In the genomic region with DNA sequence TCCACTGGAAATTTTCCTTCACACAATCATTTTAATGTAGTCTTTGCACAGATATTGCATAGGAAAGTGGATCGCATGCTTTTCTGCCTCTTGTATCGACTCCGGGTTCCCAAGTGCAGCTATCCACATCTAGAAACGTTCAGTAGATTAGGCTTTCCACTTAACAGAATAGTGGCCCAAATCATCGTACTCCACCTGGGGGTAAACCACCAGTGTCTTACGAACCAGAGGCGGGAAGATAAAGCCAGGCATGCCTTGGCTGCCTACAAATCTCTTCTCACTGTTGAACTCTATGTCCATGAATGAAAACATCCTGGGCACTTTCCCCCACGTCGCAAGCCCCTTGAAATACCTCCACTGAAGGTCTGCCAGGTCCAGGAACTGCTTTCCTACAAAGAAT, we compare ENCODE assay signal across 27 mouse cellular contexts. TPM values are rescaled to one million over a fixed set of nuclear protein-coding genes. Genes with fewer than 3 reads are reported as not detected.
DNase-seq lines count a peak whose midpoint lies in the region; ATAC-seq and TF ChIP-seq lines count a peak whose summit lies in the region.
"Had no signal": no experiment of that assay in that cellular context is flagged by ENCODE, and none has a peak within 500 bp of the region (broad histone marks: within the 10 kb centered on the region; RNA-seq: fewer than 3 reads in every experiment).

No protein-coding gene starts in this region.

- TF ChIP-seq CTCF in MEL (IDR thresholded peaks at IDR 0.05 in 2 of 3, conservative IDR thresholded peaks at IDR 0.05 in 1 of 3; ENCODE audit: control insufficient read depth in 1 of 3, insufficient read depth in 1 of 3, low read depth in 2 of 3, low read length in 3 of 3, poor library complexity in 1 of 3, severe bottlenecking in 1 of 3), result no peak

- TF ChIP-seq POLR2A in MEL (IDR thresholded peaks at IDR 0.05; ENCODE audit: control insufficient read depth in 1 of 2, insufficient read depth in 1 of 2, low read depth in 1 of 2, low read length in 2 of 2, poor library complexity in 1 of 2), result no peak

- no peaks in the 10 kb centered on the region for H3K36me3 ChIP-seq in heart, embryonic 13.5 days
- H3K36me3 ChIP-seq in heart, embryonic 11.5 days (ENCODE audit: control insufficient read depth, insufficient read depth, low read length), result no peaks in the 10 kb centered on the region
- H3K36me3 ChIP-seq in MEL (ENCODE audit: control insufficient read depth in 1 of 2, insufficient read depth in 2 of 2, low read length in 2 of 2), result peaks cover 0 to 11% of the 10 kb centered on the region in 2 experiments; a peak in 2 of 4 replicates
- H3K36me3 ChIP-seq: embryonic facial prominence, embryonic 10.5 days; embryonic facial prominence, embryonic 12.5 days; forebrain, embryonic 15.5 days; G1E had no signal

- no peak overlapping the region for H3K9ac ChIP-seq in heart, embryonic 13.5 days
- H3K9ac ChIP-seq in heart, embryonic 11.5 days (ENCODE audit: low read depth, low read length), result no peak overlapping the region
- H3K9ac ChIP-seq in MEL (ENCODE audit: control insufficient read depth, low read depth, low read length, poor library complexity, severe bottlenecking), result no peak overlapping the region
- H3K9ac ChIP-seq: embryonic facial prominence, embryonic 12.5 days; forebrain, embryonic 13.5 days; forebrain, embryonic 15.5 days; forebrain, postnatal 0 days had no signal

- no peaks in the 10 kb centered on the region for H3K79me2 ChIP-seq in MEL (ENCODE audit: control insufficient read depth, insufficient read depth, low read length, poor library complexity)

- TF ChIP-seq RAD21 in MEL (IDR thresholded peaks at IDR 0.05; ENCODE audit: low read depth, low read length), result no peak

- DNase-seq in MEL (ENCODE audit: low read depth, low spot score), result peak; percentile 28
- no peak for DNase-seq in urinary bladder, postnatal 36 days (ENCODE audit: low spot score in 2 of 2)
- DNase-seq: adrenal gland, adult 2 months; adrenal gland, postnatal 10 days; adrenal gland, postnatal 25 days; B cell, adult 2 months; cerebellum, adult 11-12 months; cerebellum, adult 2 months; cerebellum, adult 9-10 months; cerebellum, postnatal 10 days; cerebellum, postnatal 25 days; forebrain, postnatal 0 days had no signal

- no peak for TF ChIP-seq EP300 in MEL (IDR thresholded peaks at IDR 0.05; ENCODE audit: low read depth in 1 of 2, low read length in 2 of 2)

- ATAC-seq in heart, embryonic 13.5 days (ENCODE audit: extremely low read depth, insufficient number of reproducible peaks, low FRiP score, low TSS enrichment), result no peak
- ATAC-seq in heart, embryonic 11.5 days (replicated peaks; ENCODE audit: insufficient number of reproducible peaks, low FRiP score, low TSS enrichment), result no peak
- peak; percentile 74 for ATAC-seq in megakaryocyte-erythroid progenitor cell, adult 5-6 weeks (replicated peaks; ENCODE audit: low FRiP score, low TSS enrichment, poor library complexity, severe bottlenecking)
- ATAC-seq: CD4-positive, CD25-positive, alpha-beta regulatory T cell, adult 4 months; forebrain, embryonic 13.5 days; forebrain, embryonic 15.5 days; forebrain, postnatal 0 days had no signal

- no peaks in the 10 kb centered on the region for H3K27me3 ChIP-seq in heart, embryonic 13.5 days (replicated peaks)
- H3K27me3 ChIP-seq in heart, embryonic 11.5 days (ENCODE audit: control insufficient read depth, insufficient read depth, low read length), result no peaks in the 10 kb centered on the region
- H3K27me3 ChIP-seq in MEL (ENCODE audit: control insufficient read depth in 1 of 2, insufficient read depth in 2 of 2, low read length in 2 of 2), result no peaks in the 10 kb centered on the region
- H3K27me3 ChIP-seq: embryonic facial prominence, embryonic 12.5 days; forebrain, embryonic 13.5 days; forebrain, embryonic 15.5 days had no signal

- no peak overlapping the region for H3K4me3 ChIP-seq in heart, embryonic 13.5 days
- H3K4me3 ChIP-seq in heart, embryonic 11.5 days (ENCODE audit: low read depth, low read length), result no peak overlapping the region
- no peak overlapping the region for H3K4me3 ChIP-seq in MEL (ENCODE audit: control insufficient read depth in 1 of 2, insufficient read depth in 1 of 2, low read depth in 2 of 2, low read length in 2 of 2)
- H3K4me3 ChIP-seq: embryonic facial prominence, embryonic 10.5 days; embryonic facial prominence, embryonic 12.5 days; forebrain, embryonic 13.5 days; forebrain, embryonic 15.5 days had no signal

- H3K4me1 ChIP-seq in heart, embryonic 13.5 days, result peaks cover 15% of the 10 kb centered on the region
- no peaks in the 10 kb centered on the region for H3K4me1 ChIP-seq in heart, embryonic 11.5 days (ENCODE audit: control insufficient read depth, insufficient read depth, low read length)
- peaks cover 0 to 13% of the 10 kb centered on the region in 2 experiments; a peak in 3 of 4 replicates for H3K4me1 ChIP-seq in MEL (ENCODE audit: control insufficient read depth in 1 of 2, insufficient read depth in 2 of 2, low read length in 2 of 2)
- H3K4me1 ChIP-seq: embryonic facial prominence, embryonic 12.5 days; forebrain, embryonic 13.5 days; forebrain, embryonic 15.5 days had no signal

- 54% methylated on average over 9 of the region's 9 CpGs for WGBS in heart, embryonic 13.5 days
- 72% methylated on average over 9 of the region's 9 CpGs for WGBS in heart, embryonic 11.5 days (ENCODE audit: insufficient replicate concordance)

- no peaks in the 10 kb centered on the region for H3K9me3 ChIP-seq in heart, embryonic 13.5 days
- H3K9me3 ChIP-seq in heart, embryonic 11.5 days (replicated peaks; ENCODE audit: control insufficient read depth, low read length), result no peaks in the 10 kb centered on the region
- H3K9me3 ChIP-seq in MEL (replicated peaks; ENCODE audit: insufficient read depth, low read length), result no peaks in the 10 kb centered on the region
- H3K9me3 ChIP-seq: embryonic facial prominence, embryonic 12.5 days; forebrain, embryonic 13.5 days; forebrain, embryonic 15.5 days had no signal

- H3K27ac ChIP-seq in heart, embryonic 13.5 days (replicated peaks), result 0 out of 2 replicates have a peak overlapping the region, but pooled peaks have one; percentile 20
- no peak overlapping the region for H3K27ac ChIP-seq in heart, embryonic 11.5 days (ENCODE audit: low read depth, low read length)
- no peak overlapping the region for H3K27ac ChIP-seq in MEL (ENCODE audit: control insufficient read depth, low read depth, low read length)
- H3K27ac ChIP-seq: embryonic facial prominence, embryonic 10.5 days; embryonic facial prominence, embryonic 12.5 days; forebrain, embryonic 13.5 days; forebrain, embryonic 15.5 days had no signal

- no peak overlapping the region for H3K4me2 ChIP-seq in heart, embryonic 13.5 days
- H3K4me2 ChIP-seq in heart, embryonic 11.5 days, result no peak overlapping the region
- H3K4me2 ChIP-seq: embryonic facial prominence, embryonic 12.5 days; forebrain, embryonic 13.5 days; forebrain, embryonic 15.5 days had no signal

TF ChIP-seq in MEL, 35 proteins besides CTCF, POLR2A, EP300 and RAD21 (continues in another document):
- TF ChIP-seq MEF2A (IDR thresholded peaks at IDR 0.05; ENCODE audit: extremely low read depth, insufficient replicate concordance, low read depth, low read length, poor library complexity, severe bottlenecking), result no peak

RNA-seq across cellular contexts. Expression of a gene that starts 4.6 kb away (rescaled TPM):
- polyA plus RNA-seq in heart, embryonic 13.5 days (2015; fragmentation: Nextera tagmentation; extraction: Ambion mirVana), result not detected in 2 replicates
- not detected in 2 replicates for polyA plus RNA-seq in heart, embryonic 11.5 days (2014; fragmentation: Nextera tagmentation; extraction: Ambion mirVana)
- total RNA-seq in MEL (2012; rRNA removed), result not detected in 2 replicates
- polyA plus RNA-seq in MEL (2012; ENCODE audit: insufficient read depth in 1 of 2, insufficient read length in 2 of 2, low read depth in 1 of 2, low replicate concordance in 2 of 2, missing spikeins in 1 of 2), result not detected
- not detected in 2 replicates for total RNA-seq in megakaryocyte-erythroid progenitor cell, adult 5-6 weeks (2014; fragmentation: Nextera tagmentation)
- not detected in 2 replicates for total RNA-seq in megakaryocyte-erythroid progenitor cell, adult 5-6 weeks (2017)
- total RNA-seq: adrenal gland, adult 2 months; adrenal gland, postnatal 10 days; adrenal gland, postnatal 25 days; adrenal gland, postnatal 4 days; CH12.LX; forebrain, postnatal 0 days had no signal
- polyA plus RNA-seq: adrenal gland, adult 2 months; brain, embryonic 14.5 days; CD4-positive, CD25-positive, alpha-beta regulatory T cell, adult 4 months; cerebellum, adult 2 months; cortical plate, adult 2 months; embryonic facial prominence, embryonic 10.5 days; embryonic facial prominence, embryonic 12.5 days; embryonic facial prominence, embryonic 14.5 days; forebrain, embryonic 11.5 days; forebrain, embryonic 13.5 days; forebrain, embryonic 15.5 days; forebrain, postnatal 0 days; G1E had no signal

RNA-seq across cellular contexts. Expression of a gene that starts 13.7 kb away (rescaled TPM):
- 44.8 and 51.3 TPM in 2 replicates for polyA plus RNA-seq in heart, embryonic 13.5 days (2015; fragmentation: Nextera tagmentation; extraction: Ambion mirVana)
- 64.8 and 68.7 TPM in 2 replicates for polyA plus RNA-seq in heart, embryonic 11.5 days (2014; fragmentation: Nextera tagmentation; extraction: Ambion mirVana)
- total RNA-seq in MEL (2012; rRNA removed), result 22.1 and 23.6 TPM in 2 replicates
- 10 to 100 TPM in 1 of 2 experiments, not detected in 1; 26.8 TPM for polyA plus RNA-seq in MEL (2012; ENCODE audit: insufficient read depth in 1 of 2, insufficient read length in 2 of 2, low read depth in 1 of 2, low replicate concordance in 2 of 2, missing spikeins in 1 of 2)
- 69.6 and 76.7 TPM in 2 replicates for total RNA-seq in megakaryocyte-erythroid progenitor cell, adult 5-6 weeks (2014; fragmentation: Nextera tagmentation)
- 101 and 137 TPM in 2 replicates for total RNA-seq in megakaryocyte-erythroid progenitor cell, adult 5-6 weeks (2017)

RNA-seq across cellular contexts. Expression of a gene that starts 20.8 kb away (rescaled TPM):
- not detected in 2 replicates for polyA plus RNA-seq in heart, embryonic 13.5 days (2015; fragmentation: Nextera tagmentation; extraction: Ambion mirVana)
- not detected in 2 replicates for polyA plus RNA-seq in heart, embryonic 11.5 days (2014; fragmentation: Nextera tagmentation; extraction: Ambion mirVana)
- not detected in 2 replicates for total RNA-seq in MEL (2012; rRNA removed)
- under 1 TPM in 1 of 2 experiments, not detected in 1; 0.03 TPM for polyA plus RNA-seq in MEL (2012; ENCODE audit: insufficient read depth in 1 of 2, insufficient read length in 2 of 2, low read depth in 1 of 2, low replicate concordance in 2 of 2, missing spikeins in 1 of 2)
- 0.28 TPM in 1 of 2 replicates, not detected in the other for total RNA-seq in megakaryocyte-erythroid progenitor cell, adult 5-6 weeks (2014; fragmentation: Nextera tagmentation)
- total RNA-seq in megakaryocyte-erythroid progenitor cell, adult 5-6 weeks (2017), result not detected in 2 replicates
- total RNA-seq: adrenal gland, adult 2 months; adrenal gland, postnatal 10 days; adrenal gland, postnatal 25 days; adrenal gland, postnatal 4 days; CH12.LX; forebrain, postnatal 0 days had no signal
- polyA plus RNA-seq: adrenal gland, adult 2 months; CD4-positive, CD25-positive, alpha-beta regulatory T cell, adult 4 months; embryonic facial prominence, embryonic 12.5 days; forebrain, embryonic 11.5 days; G1E had no signal

RNA-seq across cellular contexts. Expression of a gene that starts 22.8 kb away (rescaled TPM):
- not detected in 2 replicates for polyA plus RNA-seq in heart, embryonic 13.5 days (2015; fragmentation: Nextera tagmentation; extraction: Ambion mirVana)
- polyA plus RNA-seq in heart, embryonic 11.5 days (2014; fragmentation: Nextera tagmentation; extraction: Ambion mirVana), result not detected in 2 replicates
- total RNA-seq in MEL (2012; rRNA removed), result not detected in 2 replicates
- not detected for polyA plus RNA-seq in MEL (2012; ENCODE audit: insufficient read depth in 1 of 2, insufficient read length in 2 of 2, low read depth in 1 of 2, low replicate concordance in 2 of 2, missing spikeins in 1 of 2)
- not detected in 2 replicates for total RNA-seq in megakaryocyte-erythroid progenitor cell, adult 5-6 weeks (2014; fragmentation: Nextera tagmentation)
- total RNA-seq in megakaryocyte-erythroid progenitor cell, adult 5-6 weeks (2017), result not detected in 2 replicates
- total RNA-seq: adrenal gland, adult 2 months; adrenal gland, postnatal 10 days; adrenal gland, postnatal 25 days; adrenal gland, postnatal 4 days had no signal
- polyA plus RNA-seq: adrenal gland, adult 2 months; CD4-positive, CD25-positive, alpha-beta regulatory T cell, adult 4 months; cerebellum, adult 2 months; embryonic facial prominence, embryonic 10.5 days; embryonic facial prominence, embryonic 12.5 days; forebrain, embryonic 11.5 days; forebrain, embryonic 13.5 days; forebrain, embryonic 15.5 days; forebrain, postnatal 0 days; G1E had no signal

RNA-seq across cellular contexts. Expression of a gene that starts 42.2 kb away (rescaled TPM):
- polyA plus RNA-seq in heart, embryonic 13.5 days (2015; fragmentation: Nextera tagmentation; extraction: Ambion mirVana), result not detected in 2 replicates
- not detected in 2 replicates for polyA plus RNA-seq in heart, embryonic 11.5 days (2014; fragmentation: Nextera tagmentation; extraction: Ambion mirVana)
- not detected in 2 replicates for total RNA-seq in MEL (2012; rRNA removed)
- not detected for polyA plus RNA-seq in MEL (2012; ENCODE audit: insufficient read depth in 1 of 2, insufficient read length in 2 of 2, low read depth in 1 of 2, low replicate concordance in 2 of 2, missing spikeins in 1 of 2)
- not detected in 2 replicates for total RNA-seq in megakaryocyte-erythroid progenitor cell, adult 5-6 weeks (2014; fragmentation: Nextera tagmentation)
- total RNA-seq in megakaryocyte-erythroid progenitor cell, adult 5-6 weeks (2017), result 0.42 TPM in 1 of 2 replicates, not detected in the other
- total RNA-seq: adrenal gland, adult 2 months; adrenal gland, postnatal 10 days; adrenal gland, postnatal 25 days; adrenal gland, postnatal 4 days; CH12.LX; forebrain, postnatal 0 days had no signal
- polyA plus RNA-seq: adrenal gland, adult 2 months; CD4-positive, CD25-positive, alpha-beta regulatory T cell, adult 4 months; embryonic facial prominence, embryonic 10.5 days; embryonic facial prominence, embryonic 12.5 days; embryonic facial prominence, embryonic 14.5 days; forebrain, embryonic 11.5 days; forebrain, embryonic 13.5 days; forebrain, embryonic 15.5 days; forebrain, postnatal 0 days; G1E had no signal
